Mouse (Mus musculus) ZHBTc4 (cell line): ENCODE data around the gene Acot5.
"Not testable (repeated sequence)": the region's sequence is repeated elsewhere in the genome, so short reads cannot be mapped to it uniquely, and the experiment has no call there.

Experiments
- DNase-seq: peaks from one replicate; pipeline ENCODE4 v3.0.0-alpha.2; 2011; ENCODE audit warnings: low read depth, low spot score

Acot5 gene

DNA sequence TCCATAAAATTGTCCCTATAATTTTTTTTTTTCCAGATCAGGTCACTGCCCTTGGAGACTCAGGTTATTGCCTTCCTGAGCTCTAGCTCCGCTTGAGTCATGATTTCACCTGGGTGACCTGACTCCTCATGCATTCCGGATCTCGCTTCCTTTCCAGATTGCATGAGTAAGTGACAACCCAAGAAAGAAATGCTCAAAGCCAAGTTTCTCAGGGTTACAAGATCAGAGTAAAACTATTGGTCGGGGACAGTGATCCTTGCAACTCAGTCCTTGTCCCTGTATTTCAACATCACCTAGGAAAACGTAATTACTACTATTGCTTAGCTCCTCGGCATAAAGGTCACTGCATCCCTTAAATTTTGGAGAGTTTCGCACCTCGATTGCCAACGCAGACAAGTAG, at the start of gene Acot5:
Gene Acot5 (plus strand): TSS at position 340 of the 400 bp plus-strand sequence.
- no peak for DNase-seq

DNA sequence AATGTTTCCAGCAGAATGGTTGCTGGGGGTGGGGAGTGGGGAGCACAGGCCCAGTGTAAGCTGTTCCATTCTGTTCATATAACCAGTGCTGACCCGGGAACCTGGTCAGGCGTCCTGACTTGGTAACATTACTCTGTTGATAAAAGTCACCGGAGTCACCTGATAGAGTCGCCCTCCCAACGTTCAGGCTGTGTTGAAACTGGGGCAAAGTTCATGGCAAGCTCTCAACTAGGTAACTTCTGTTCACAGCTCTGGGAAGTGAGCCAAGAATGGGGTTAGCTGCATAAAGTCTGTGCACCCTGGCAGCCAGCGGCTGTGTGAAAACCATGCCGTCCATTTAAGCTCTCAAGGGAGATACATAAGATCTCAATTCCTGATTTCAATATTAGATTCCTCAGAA, 48.6 kb upstream of the Acot5 start:
- DNase-seq = not testable (repeated sequence)

DNA sequence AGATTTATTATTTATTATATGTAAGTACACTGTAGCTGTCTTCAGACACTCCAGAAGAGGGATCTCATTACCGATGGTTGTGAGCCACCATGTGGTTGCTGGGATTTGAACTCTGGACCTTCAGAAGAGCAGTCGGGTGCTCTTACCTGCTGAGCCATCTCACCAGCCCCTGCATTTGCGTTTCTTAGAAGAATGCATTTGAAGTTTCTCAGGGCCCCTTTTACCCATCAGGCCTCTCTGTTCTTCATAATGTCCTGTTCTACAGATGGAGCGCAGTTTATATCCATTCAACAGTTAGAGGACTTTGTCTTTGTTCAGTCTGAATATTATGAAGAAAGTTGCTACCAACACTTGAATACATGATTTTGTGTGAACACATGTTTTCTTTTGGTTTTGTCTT, 46.9 kb upstream of the Acot5 start:
- DNase-seq = not testable (repeated sequence)

DNA sequence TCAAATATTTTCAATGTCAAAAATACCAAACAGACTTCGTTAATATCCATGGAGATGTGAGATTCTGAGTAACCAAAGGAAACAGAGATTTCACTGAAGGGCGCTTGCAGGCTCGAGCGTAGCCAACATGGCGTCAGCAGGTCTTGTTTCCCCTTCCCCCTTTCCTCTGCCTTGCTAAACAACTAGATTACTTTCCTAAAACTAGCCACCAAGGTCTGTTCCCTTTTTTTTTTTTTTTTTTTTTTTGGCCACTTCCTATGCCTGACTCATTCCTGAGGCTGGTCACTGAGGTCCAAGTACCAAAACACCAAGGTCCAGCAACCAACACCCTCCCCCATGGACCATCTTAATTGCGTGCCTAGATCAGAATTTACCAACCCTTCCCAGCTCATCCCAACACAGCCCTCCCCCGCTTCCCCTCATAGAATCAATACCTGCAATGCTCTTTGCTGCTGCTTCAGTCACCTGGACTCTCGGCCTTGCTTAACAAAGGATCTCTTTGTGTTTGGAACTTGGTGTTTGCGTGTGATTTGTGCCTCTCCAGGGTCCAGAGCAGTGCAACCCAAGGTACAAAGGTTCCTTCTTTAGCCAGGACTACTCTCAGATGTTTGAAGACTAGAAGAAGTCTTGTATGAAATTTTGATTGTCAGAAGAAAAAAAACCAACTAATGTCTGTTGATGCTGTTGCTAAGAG, 45.9 kb upstream of the Acot5 start:
- DNase-seq = no peak

DNA sequence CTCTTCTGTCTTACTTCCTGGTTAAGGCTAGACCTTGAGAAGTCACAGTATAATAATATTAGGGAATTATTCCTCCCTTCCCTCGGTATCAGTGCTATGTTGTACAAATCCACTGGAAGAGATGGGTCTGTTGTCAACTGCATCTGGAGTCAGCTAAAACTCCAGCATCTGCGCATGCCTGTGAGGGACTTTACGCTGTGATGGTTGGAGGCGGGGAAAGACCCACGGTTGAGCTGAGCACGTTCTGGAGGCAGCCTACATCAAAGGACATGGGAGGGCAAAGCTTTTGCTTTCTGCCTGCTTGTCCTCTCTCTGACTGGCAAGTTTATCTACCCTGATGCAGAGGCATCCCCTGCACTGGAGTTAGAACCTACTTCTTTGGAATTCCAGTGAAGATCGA, 43.2 kb upstream of the Acot5 start:
- no peak for DNase-seq

DNA sequence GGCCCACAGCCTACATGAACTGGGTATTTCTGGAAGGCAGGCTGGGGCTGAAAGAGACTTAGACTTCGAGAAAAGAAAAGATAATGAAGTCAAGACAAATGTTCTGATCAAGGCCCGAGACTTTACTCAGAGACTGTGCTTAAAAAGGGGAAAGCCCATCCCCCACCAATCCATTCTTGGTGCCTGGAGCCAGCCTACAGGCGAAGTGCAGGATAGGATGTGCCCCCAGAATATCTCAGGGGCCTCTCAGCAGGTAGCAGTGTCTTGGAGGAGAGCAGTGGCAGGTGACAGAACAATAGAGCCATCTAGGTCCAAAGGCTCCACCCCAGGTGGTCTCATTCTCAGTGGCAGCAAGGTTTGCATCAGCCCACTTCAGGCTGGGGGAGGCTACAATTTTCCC, 40.8 kb upstream of the Acot5 start:
- peak; percentile 61 for DNase-seq

DNA sequence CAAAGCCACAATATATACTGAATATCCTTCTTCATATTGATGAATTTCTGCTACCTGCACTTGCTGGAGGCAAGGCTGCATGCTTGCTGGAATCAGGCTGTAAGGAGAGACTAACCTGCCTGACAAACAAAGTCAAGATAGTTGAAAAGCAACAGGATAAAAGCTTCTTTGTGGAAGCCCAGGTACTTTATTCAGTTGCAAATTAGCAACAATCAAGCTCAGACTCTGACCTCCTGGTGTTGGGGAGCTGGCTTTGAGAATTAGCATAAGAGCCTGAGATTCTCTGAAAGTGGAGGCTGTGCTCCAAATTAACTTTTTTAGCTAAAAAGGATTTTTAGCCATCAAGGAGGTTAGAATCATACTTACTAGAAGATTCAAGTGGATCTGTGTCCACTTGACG, 40.1 kb upstream of the Acot5 start:
- DNase-seq = peak; percentile 58

DNA sequence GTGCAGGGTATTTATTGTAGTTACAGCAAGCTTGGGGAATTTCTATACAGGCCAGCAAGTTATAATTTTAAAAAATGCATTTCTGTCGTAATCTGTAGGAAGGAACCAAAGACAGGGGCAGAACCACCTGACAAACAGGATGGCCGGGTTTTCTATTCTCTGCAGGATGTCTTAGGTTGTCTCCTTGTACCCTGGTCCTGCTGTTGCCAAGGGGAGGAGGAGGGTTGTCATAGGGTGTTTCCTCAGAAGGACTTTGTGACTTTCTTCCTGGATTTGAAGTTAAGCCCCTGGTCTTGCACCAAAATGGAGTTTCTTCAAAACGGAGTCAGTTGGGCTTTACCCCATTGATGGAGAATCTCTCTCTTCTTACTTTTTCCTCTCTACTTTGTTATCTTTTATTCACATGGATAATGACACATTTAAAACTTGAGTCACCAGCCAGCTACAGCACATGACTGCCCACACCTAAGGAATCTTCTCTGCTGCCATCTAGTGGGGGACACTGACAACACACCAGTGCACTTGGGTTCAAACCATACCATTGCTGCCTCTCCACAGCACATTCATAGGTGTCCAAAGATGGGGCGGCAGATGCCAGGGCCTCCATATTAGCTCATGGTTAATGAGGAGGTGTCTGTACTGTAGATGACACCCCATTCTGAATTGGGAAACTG, 38.3 kb upstream of the Acot5 start:
- DNase-seq = peak; percentile 67

DNA sequence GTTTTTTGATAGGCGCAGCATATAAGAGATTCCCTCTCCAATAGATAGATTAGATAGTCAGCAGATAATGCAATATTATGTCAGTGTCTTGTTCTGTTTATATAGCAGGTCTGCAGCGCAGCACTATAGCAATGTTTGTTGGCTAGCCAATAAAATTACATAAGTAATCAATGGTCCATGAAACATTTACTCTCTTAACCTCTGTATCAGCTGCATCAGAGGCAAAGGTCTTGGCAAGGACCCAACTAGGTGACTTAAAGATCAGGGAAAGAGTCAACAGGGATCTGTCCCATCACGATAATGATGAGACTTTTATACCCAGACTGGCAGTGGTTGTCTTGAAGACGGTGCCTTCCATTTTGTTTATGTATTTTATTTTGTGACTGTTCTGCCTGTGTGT, 36.3 kb upstream of the Acot5 start:
- no peak for DNase-seq

DNA sequence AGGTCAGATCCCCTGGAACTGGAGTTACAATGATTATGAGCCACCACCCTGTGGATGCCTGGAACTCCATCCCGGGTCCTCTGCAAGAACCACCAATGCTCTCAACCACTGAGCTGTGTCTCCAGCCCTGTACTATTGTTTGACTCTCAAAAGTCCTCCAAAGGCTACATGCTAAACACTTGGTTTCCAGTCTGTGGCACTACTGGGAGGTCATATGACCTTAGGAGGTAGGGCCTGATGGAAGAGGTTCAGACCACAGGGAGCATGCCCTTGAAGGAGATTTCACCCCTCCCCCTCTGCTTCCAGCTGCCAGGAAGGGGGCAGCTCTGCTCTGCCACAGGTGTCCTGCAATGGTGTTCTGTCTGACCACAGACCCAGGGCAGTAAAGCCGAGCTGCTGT, 35.8 kb upstream of the Acot5 start:
- peak; percentile 32 for DNase-seq

DNA sequence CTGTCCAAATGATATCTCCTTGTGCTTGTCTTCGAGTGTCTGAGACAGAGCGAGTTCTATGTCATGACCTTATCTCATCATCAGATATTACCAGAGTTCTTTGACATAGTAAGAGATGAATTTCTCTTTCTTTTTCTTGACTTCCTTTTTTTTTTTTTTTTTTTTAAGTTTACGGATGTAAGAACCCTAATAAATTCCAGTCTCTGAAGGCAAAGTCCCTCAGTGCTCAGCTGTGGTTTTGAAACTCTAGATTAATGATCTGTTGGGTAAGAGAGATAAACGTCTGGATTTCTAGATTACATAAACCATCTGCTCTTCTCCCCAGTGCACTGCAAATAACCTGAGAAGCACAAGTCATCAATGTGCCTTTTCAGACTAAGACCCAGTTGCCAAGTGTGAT, 35.0 kb upstream of the Acot5 start:
- DNase-seq = no peak

DNA sequence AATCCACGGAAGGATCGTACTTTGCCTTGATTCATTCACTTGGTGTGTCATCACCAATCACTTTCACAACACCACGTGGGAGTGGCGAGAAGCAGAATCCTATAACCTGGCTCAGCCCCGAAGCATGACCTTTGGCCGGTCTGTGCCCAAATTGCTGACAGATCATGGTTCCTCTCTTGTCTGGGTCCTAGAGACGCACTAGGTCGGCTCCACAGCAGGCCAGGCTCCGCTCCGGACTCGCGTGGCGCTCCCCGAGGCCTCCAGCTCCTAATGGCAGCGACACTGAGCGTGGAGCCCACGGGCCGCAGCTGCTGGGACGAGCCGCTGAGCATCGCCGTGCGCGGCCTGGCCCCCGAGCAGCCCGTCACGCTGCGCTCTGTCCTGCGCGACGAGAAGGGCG, 30.9 kb upstream of the Acot5 start, which contains the start of gene Acot4:
Gene Acot4 (plus strand): TSS at position 139 of the 400 bp plus-strand sequence.
- peak; percentile 33 for DNase-seq

DNA sequence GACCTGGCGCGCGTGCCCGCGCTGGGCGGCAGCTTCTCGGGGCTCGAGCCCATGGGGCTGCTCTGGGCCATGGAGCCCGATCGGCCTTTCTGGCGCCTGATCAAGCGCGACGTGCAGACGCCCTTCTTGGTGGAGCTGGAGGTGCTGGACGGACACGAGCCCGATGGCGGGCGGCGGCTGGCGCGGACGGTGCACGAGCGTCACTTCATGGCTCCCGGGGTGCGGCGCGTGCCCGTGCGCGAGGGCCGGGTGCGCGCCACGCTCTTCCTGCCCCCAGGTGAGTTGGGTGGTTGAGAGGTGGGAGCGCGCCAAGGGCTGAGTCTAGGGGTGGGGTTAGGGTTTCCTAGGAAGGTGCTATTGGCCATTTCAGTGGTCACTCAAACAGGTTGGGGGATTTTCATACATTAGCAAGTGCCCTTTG, 30.4 kb upstream of the Acot5 start, which contains the start of gene Gm49366:
Gene Gm49366 (plus strand): TSS at position 245 of the 421 bp plus-strand sequence.
- DNase-seq = peak; percentile 78

DNA sequence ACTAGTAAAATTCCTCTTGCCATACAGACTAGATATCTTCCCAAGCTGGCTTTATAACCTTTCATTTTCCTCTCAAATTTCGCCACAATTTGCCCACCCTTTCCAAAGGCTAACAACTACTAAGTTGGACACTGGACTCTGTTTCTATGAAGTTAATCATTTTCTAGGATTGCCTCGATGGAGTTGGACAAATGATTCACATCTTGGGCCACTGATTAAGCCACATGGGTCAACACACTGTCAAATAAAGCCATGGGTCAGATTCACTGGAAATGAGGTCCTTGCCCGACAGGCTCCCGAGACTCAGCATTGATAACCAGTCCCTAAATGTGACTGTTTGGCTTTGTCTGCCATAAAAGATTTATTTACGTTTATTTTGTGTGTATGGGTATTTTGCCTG, 26.9 kb upstream of the Acot5 start:
- DNase-seq = no peak

DNA sequence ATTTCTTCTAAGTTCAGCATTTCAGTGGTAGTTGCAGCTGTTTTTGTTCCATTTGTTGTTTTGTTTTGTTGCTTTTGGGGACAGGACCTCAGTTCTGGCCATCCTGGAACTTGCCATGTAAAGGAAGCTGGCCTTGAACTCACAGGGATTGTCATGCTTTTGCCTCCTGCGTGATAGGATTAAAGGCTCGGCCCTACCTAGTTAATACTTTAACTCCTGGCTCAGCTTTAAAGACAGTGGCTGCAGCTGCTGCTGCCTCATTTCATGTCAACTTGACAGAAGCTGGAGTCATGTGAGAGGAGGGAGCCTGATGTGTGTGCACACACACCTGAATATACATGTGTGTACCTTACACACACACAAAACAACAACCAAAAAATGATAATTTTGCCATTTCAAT, 25.1 kb upstream of the Acot5 start:
- DNase-seq = no peak

DNA sequence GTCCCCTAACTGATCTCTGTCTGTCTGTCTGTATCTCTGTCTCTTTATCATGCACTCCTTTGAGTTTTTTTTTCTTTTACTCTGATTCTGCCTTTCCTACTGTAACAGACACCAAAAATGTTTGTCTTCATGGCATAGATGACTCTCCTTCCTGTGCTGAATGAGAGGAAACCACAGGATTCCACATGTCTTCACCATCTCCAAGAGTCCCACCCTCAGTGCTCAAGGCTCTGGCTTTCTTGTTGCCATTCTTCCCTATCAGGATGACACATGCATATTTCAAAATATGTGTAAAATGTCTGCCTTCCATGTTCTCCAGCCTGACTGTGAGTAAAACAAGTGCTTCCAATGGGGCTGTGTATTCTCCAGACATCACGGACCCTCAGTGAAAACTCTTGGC, 22.2 kb upstream of the Acot5 start:
- no peak for DNase-seq

DNA sequence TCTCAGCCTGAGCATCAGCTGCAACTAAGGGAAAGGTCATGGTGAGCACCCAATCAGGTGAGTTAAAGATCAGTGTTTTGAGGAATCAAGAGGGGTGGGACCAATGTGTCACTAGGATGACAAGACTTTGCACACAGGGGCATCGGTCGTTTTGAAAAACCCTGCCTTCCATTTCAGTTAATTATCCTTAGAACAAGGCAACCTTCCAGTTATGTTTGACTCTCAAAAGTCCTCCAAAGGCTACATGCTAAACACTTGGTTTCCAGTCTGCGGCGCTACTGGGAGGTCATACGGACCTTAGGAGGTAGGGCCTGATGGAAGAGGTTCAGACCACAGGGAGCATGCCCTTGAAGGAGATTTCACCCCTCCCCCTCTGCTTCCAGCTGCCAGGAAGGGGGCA, 18.4 kb upstream of the Acot5 start:
- DNase-seq = not testable (repeated sequence)

DNA sequence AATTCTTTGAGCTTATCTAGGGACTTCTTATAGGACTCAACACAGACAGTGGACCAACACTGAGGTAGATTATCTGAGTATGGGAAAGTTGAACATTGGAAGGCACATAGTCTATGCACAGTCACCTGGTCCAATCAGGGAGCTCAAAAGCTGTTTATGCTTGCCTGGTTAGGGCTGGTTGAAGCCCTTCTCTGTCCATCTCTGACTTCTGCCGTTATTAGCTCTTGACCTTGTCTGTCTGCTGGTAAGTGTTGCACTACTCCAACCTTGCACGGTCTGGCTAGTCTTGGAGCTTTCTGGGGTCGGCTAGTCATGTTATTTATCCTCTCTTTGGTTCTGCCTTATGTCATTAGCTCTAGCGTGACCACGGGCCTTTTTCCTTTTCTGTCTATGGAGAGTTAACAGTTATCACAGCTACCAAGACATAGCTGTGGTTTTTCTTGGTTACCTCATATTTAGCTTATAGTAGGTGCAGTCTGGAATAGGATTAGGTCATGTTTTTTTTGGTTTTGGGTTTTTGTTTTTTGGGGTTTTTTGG, 17.1 kb upstream of the Acot5 start, which contains the start of gene Acot3:
Gene Acot3 (plus strand): TSS at position 208 of the 538 bp plus-strand sequence.
- no peak for DNase-seq

DNA sequence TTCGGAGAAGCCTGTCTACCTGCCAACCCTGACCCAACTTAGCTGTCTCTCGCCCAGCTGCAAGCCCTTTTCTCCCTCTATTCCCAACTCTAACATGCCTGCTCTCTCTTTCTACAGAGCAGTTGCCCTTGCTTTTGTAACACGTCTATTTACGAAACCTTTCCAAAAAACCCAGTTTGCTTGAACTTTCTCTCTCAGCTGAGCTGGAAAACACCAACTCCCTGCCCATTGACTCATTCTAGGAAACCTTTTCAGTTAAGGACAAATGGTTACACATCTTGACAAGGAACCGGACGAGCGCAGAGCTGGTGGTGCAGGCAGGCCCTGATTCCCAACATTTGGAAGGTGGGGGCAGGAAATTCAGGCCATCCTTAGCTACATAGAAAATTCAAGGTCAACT, 16.5 kb upstream of the Acot5 start:
- DNase-seq = no peak

DNA sequence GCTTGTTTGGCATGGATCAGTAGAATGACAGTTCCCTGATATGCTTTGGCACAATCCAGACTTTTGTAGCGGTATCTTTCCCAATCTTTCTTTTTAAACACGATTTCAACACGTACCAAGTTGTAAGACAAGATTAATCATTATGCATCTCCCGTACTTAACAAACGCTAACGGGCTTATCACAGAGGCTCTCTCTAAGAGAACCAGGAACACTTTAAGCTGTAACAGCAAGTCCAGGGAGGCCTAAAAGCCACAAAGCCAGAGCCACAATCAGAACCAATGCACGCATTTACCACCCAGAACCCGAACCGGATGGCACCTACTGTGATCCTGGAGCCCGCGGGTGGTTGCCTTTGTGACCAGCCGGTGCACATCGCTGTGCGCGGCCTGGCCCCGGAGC, 16.0 kb upstream of the Acot5 start:
- DNase-seq = peak; percentile 40

DNA sequence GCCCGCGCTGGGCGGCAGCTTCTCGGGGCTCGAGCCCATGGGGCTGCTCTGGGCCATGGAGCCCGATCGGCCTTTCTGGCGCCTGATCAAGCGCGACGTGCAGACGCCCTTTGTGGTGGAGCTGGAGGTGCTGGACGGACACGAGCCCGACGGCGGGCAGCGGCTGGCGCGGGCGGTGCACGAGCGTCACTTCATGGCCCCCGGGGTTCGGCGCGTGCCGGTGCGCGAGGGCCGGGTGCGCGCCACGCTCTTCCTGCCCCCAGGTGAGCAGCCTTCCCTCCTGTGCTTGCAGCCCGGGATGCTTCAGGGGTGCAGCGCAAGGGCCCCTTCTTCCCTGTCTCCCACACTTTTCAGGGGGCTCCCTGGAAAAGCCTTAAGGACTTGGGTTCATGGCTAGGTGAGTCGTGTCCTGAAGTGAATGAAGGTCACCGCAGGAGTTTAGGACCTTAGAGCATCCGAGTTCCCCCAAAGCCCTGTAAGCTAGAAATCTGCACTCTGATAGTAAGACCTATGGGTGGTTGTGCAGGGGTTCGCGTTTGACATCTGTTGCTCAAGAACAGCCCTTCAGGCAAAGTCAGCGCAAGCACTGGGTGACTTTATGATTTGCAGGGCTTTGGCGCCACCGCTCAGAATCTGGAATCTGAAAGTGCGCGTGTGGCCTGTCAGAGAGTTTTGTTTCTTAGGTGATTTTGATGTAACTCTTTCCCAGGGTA, 15.3 kb upstream of the Acot5 start:
- DNase-seq = peak; percentile 66

DNA sequence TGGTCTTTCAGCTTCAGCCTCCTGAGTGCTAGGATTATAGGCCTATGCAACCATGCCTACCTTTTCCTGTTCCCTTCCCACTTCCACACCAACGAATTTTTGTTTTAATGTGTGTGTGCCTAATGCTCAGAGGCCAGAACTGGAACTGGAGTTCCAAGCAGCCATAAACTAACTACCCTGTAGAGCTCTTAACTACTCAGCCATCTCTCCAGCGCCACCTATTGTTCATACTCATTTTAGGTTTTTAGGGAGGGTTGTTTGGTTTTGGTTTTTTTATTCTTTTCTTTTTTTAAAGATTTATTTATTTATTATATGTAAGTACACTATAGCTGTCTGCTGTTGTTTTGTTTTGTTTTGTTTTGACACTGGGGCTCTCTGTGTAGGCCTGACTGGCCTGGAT, 8.2 kb upstream of the Acot5 start:
- peak; percentile 74 for DNase-seq
